Mouse (Mus musculus): ENCODE data around the gene Pfn1.
A peak's percentile ranks its signal among the peaks of the same experiment; 100 is the strongest.

Pfn1 gene

DNA sequence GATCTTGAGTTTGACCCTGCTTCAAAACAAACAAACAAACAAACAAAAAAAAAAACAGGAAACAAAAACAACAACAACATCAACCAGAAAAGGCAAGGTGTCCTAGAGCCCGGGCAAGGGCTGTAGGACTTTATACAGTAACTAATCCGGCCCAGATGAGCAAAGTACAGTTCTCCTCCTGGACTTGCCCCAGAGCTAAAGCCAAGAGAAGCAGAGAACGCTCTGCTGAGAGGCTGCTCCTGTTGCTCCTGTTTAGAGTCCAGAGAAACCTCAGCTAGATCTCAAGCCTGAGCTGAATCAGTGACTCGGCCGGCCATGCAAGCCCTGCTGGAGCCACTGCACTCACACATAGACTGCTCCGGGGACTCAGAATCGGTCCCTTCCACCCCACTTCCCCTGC is 24.3 kb downstream of the Pfn1 start:
- DNase-seq: no peak

DNA sequence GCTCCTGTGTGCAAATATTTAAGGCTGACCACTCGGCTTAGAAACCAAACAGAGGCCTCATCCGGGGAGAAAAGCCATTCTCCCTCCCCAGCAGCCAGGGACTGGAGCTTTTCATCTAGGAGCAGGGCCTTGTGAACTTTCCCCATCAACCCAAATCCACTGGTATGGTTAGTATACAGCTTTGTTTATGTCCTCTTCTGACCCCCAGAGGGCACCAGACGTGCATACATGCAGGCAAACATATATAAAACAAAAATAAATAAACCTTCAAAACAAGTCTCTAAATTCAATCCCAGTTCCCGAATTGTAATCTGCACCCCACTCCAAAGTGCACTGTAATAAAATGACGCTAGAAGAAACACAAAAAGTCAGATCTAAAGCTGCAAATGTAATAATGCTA is 24.9 kb downstream of the Pfn1 start:
- no peak for DNase-seq

DNA sequence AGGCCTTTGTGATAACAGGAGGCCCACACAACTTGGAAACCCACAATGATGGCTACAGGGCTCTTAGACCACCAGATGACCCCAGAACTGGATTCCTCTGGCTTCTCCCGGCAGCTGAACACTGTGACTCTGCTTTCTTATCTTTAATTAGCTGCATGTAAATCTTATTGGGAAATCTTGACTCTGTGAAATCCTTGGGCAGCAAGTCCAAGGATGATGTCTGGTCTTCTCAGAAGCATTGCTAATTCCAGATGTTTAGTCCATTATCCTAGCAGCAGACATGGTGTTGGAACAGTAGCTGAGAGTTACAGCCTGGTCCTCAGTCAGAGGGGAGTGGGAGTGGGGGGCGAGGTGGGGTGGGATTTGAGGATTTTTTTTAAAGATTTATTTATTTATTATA is 26.0 kb downstream of the Pfn1 start:
- DNase-seq: no peak

DNA sequence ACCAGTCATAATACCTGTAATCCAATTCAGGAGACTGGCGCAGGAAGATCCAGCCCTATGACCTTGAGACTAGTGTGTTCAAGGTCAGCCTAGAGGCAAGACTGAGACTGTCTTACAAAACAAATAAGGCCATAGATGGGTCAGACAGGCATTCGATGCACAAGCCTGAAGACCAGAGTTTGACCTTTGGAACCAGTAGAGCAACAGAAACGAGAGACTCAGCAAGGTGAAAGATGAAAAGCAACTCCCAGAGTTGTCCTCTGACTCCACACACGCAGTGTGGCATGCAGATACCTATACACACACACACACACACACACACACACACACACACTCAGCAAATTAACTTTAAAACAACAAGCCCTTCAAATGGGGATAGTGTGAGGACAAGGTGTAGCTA is 27.6 kb downstream of the Pfn1 start:
- no peak for DNase-seq

DNA sequence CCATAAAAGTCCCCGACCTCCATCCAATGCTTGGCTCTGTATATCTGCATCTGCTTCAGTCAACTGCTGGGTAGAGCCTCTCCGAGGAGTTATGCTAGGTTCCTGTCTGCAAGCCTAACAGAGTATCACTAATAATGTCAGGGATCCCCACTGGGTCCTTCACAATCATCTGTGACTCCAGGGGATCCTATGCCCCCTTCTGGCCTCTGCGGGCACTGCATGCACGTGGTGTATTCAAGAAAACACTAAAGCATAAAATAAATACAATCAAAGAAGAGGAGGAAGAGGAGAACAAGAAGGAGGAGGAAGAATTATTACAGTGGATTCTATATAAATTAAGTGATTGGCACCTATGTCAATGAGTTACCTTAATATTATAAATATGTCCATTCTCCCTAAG is 29.0 kb downstream of the Pfn1 start:
- DNase-seq: no peak

DNA sequence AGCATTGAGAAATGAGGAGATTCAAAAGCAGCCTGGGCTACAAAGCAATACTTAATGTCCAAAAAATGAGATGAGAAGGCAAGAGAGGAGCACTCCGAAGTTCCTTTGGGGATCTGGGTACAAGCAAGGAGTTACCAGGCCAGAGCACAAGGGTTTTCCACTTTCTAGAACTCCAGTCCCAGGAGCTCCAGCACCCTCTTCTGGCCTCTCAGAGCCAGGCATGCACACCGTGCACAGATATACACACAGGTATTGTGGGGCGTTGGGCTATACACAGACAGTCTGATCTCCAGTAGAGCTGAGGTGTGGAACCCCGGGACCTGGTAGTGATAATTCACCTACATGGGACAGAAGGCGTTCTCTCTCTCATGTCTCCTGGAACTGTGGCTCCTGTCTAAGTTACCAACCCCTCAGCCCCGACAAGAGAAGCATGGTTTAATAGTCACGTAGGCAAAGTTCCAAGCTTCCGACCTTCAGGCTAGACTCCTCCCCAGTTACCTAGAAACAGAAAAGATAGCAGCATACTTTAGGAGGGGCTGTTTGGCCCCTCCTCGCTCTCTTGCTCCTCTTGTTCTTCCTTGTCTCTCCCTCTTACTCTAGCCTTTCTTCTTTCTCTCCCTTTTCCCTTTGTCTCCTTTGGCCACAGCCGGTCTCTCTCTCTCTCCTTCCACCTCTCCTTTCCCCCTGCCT is 31.2 kb downstream of the Pfn1 start:
- DNase-seq: no peak

DNA sequence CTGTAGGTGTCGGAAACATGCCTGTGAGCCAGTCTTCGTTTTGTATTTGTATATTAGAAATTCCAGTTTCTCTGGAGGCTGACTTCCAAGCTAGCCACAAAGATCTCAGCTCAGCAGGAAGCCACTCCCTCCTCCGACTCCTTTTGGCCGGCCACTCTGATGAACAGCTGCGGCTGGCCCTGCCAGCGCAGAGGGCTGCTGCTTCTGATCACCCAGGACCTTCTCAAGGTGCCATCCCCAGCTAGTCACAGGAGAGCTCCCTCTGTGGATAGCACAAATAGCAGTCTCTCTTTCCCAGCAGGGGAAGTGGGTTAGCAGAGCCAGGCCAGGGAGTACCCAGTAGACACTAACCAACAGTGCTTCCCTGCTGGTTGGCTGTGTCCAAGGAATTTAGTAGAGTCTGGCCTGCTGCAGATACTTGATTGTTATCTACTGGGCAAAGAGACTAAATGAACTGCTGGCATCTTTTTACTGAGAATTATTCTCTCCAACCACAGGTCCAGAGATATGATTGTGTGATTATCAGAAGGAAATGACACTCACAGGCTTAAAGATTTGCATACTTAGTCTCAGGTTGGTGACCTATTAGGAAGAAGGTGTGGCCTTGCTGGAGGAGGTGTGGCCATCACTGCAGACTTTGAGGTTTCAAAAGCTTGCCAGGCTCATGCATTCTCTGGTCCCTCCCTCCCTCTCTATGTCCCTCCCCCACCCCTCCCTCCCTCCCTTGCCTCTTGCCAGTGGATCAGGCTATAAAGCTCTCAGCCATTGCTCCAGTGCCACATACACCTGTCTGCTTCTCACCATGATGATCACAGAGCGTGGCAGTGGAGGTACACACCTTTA is 32.3 kb downstream of the Pfn1 start:
- DNase-seq: no peak

DNA sequence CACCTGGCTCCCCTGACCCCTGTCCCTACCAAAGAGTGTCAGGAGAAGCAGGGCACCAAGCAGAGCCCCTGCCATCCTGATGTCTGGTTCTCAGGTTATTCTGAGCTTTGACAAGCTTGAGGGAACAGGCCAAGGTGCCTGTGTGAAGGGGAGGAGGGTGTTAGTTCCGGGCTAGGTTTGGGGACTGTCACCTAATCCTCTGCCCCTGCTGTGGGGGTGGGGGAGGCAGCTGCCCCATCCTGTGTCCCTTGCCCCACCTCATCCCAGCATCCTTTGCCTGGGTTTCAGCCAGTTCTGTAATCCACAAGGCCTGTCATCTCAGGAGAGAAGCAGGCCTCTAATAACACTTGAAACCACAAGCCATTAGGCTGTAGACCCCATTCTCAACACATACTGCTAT is 35.3 kb downstream of the Pfn1 start, which contains the start of gene Chrne:
Chrne (minus strand) TSS at position 116 of the 400 bp plus-strand sequence.
- no peak for DNase-seq

DNA sequence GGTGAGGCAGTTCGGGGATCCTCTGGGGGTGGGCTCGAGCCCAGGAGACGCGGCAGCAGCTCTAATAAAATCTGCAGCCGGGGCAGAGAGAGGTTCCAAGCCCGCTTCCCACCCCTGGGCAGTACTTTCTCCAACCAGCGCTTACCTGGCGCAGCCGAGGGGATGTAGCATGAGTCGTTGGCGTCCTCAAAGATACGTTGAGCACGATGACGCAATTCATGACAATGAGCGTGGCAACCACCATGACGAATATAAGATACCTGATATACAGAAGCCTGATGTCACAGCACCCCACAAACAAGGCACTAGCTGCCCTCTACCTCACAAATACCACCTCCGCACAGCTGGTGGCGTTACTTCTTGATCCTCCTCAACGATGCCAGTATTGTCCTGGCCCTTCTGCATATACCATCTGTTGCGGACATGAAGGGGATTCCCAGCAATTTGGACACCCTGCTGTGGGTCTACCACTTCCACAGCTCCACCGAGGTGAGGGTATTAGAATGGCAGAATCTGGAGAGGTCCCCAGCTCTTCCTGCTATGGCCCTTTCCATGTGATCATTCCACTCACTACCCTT is 38.8 kb downstream of the Pfn1 start, which contains the start of gene 4930544D05Rik:
4930544D05Rik (plus strand) TSS at position 333 of the 578 bp plus-strand sequence.
- DNase-seq: no peak

DNA sequence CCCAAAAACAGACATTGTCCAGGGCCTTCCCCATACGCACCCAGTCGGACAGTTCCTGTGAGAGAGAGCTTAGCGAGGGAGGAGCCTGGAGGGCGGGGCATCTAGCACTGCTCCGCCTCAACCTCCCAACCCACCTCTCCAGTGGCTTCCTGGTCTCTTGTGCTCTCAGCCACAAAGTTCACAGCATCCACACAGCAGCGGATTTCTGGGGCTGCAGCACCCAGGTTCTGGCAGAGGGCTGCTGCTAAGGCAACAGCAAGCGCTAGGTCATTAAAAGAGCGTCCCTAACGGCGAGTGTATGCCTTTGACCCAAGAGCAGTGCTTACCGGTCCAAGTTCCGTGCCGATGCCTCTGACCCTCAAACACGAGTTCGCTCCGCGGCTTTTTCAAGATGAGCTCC is 39.4 kb downstream of the Pfn1 start:
- DNase-seq: no peak

DNA sequence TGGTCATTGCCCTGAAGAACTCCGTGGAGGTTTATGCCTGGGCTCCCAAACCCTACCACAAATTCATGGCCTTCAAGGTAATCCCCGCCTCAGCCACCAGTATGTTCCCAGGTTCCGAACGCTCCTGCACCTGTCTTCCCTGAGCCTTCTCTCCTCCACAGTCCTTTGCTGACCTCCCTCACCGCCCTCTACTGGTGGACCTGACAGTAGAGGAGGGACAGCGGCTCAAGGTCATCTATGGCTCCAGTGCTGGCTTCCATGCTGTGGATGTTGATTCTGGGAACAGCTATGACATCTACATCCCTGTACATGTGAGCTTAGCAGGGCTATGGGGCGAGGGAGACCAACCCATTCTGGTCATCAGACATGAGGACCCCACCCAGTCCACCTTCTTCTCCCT is 41.9 kb downstream of the Pfn1 start:
- no peak for DNase-seq

DNA sequence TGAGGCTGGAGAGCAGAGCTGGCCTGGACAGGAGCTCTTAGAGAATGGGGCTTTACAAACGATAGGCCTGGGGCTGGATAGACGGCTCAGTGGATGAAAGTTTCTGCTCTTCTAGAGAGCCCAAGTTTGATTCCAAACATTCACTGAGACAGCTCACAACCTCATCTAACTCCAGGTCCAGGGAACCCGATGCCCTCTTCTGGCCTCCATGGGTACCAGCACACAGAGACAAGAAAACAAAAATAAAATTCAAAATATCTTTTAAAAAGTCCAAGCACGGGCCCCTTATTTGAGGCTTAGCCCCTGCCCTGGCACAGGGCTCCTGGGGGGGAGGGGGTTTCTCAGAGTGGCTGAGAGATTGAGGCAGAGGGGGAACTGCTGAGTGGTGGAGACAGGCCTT is 43.7 kb downstream of the Pfn1 start:
- DNase-seq: no peak

DNA sequence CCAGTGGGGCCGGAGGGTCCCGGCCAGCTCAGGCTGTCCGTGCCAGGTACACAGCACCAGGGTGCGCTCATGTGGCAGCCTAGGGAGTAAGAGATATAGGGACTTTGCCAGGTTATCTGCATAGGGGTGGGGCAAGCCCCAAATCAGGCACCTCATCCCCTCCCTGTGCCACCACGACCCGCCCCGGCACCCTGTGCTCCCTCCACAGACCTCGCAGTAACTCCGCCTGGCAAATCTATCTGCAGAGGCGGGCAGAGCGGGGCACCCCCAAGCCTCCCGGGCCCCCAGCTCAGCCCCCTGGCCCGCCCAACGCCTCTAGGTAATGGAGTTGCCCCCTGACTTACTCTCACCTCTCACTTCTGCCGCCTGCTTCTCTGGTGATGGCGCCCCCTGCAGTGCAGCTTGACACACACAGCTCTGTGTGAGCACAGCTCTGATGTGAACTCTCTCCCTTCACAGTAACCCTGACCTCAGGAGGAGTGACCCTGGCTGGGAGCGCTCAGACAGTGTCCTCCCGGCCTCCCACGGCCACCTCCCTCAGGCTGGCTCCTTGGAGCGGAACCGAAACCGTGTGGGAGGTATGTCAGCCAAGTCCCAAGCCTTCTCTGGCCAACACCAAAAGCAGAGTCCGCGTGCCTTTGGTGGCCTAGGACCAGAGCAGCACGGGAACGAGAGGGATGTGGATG is 45.9 kb downstream of the Pfn1 start:
- no peak for DNase-seq

DNA sequence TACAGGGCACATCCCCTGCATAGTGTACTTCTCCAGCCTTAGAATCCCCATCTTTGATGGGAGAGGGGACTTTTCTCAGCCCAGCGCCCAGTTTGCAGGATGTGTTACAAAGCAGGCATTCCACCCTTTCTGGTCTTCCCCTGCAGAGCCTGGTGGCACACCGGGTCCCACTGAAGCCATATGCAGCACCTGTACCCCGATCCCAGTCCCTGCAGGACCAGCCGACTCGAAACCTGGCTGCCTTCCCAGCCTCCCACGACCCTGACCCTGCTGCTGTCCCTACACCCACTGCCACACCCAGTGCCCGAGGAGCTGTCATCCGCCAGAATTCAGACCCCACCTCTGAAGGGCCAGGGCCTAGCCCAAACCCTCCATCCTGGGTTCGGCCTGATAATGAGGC is 46.8 kb downstream of the Pfn1 start:
- DNase-seq: no peak

DNA sequence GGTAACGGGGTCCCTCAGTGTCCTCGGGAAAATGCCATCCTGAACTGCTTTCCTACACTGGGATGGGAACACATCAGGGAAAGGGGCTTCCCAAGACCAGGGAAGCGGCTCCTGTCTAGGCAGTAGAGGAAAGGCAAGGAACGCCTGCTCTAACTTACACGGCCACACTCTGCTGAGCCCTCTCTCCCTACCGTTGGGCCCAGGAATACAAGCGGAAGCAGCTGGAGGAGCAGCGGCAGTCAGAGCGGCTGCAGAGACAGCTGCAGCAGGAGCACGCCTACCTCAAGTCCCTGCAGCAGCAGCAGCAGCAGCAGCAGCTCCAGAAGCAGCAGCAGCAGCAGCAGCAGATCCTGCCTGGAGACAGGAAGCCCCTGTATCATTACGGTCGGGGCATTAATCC is 47.7 kb downstream of the Pfn1 start:
- DNase-seq: no peak

DNA sequence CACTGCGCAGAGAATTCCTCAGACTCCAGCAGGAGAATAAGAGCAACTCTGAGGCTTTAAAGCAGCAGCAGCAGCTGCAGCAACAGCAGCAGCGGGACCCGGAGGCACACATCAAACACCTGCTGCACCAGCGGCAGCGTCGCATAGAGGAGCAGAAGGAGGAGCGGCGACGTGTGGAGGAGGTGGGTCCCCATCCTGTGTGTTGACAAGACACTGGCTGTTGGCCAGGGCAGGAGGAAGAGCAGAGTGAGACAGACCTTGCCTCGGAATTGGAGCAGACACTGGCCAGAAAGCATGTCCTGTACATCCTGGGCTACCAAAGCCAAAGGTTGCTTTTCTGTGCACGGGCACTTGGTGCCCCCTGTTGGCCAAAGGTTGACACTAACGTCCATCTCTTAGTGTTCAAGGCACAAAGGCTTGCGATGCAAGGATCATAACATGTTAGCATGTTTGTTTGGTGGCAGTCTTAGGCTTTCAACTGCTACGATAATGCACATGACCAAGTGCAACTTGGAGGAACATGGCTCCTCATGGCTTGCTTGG is 49.3 kb downstream of the Pfn1 start:
- DNase-seq: peak; percentile 55
